ENCODE assay signal across 8 mouse cellular contexts in genomic region chr16:17124871-17125520, GRCm38 (mm10). TPM values are rescaled to one million over a fixed set of nuclear protein-coding genes. Genes with fewer than 3 reads are reported as not detected.
A peak's percentile ranks its signal among the peaks of the same experiment; 100 is the strongest.
DNase-seq lines count a peak whose midpoint lies in the region; ATAC-seq and TF ChIP-seq lines count a peak whose summit lies in the region.

2610318N02Rik (minus strand) TSS chr16:17125167.

- H3K4me2 ChIP-seq in forebrain, embryonic 13.5 days = peak within 1 kb of the TSS; percentile 86
- H3K4me2 ChIP-seq in lung, embryonic 16.5 days (ENCODE audit: low read depth, low read length) = peak within 1 kb of the TSS; percentile 85

- peaks cover 14% of the 10 kb centered on the region for H3K4me1 ChIP-seq in G1E (ENCODE audit: insufficient read depth, low read depth, low read length)
- peaks cover 42% of the 10 kb centered on the region for H3K4me1 ChIP-seq in forebrain, embryonic 13.5 days
- peaks cover 20% of the 10 kb centered on the region for H3K4me1 ChIP-seq in lung, embryonic 16.5 days (replicated peaks; ENCODE audit: control insufficient read depth, insufficient read depth, low read length)
- peaks cover 13% of the 10 kb centered on the region for H3K4me1 ChIP-seq in olfactory bulb, adult 2 months (ENCODE audit: control insufficient read depth, insufficient read depth, low read length)
- H3K4me1 ChIP-seq in thymus, adult 2 months (replicated peaks; ENCODE audit: control insufficient read depth, insufficient read depth, low read length) = peaks cover 18% of the 10 kb centered on the region

- peaks cover 12% of the 10 kb centered on the region for H3K27me3 ChIP-seq in G1E (ENCODE audit: insufficient read depth, low read length)
- no peaks in the 10 kb centered on the region for H3K27me3 ChIP-seq in forebrain, embryonic 13.5 days
- no peaks in the 10 kb centered on the region for H3K27me3 ChIP-seq in lung, embryonic 16.5 days (ENCODE audit: control insufficient read depth, insufficient read depth, low read depth, low read length)
- no peaks in the 10 kb centered on the region for H3K27me3 ChIP-seq in thymus, adult 2 months (ENCODE audit: control insufficient read depth, insufficient read depth, low read length)

- ATAC-seq in G1E (ENCODE audit: extremely low read depth, insufficient number of reproducible peaks, low FRiP score, poor library complexity, severe bottlenecking) = peak; percentile 86
- peak; percentile 93 for ATAC-seq in forebrain, embryonic 13.5 days
- peak; percentile 94 for ATAC-seq in lung, embryonic 16.5 days (ENCODE audit: low read depth)

- no peaks in the 10 kb centered on the region for H3K9me3 ChIP-seq in G1E (replicated peaks)
- H3K9me3 ChIP-seq in forebrain, embryonic 13.5 days (replicated peaks) = no peaks in the 10 kb centered on the region
- no peaks in the 10 kb centered on the region for H3K9me3 ChIP-seq in lung, embryonic 16.5 days (ENCODE audit: control insufficient read depth, low read length)

- under 1% methylated on average over 25 of the region's 25 CpGs for WGBS in forebrain, embryonic 13.5 days
- under 1% methylated on average over 25 of the region's 25 CpGs for WGBS in lung, embryonic 16.5 days
- whole genome bisulfite sequencing in olfactory bulb, adult 2 months = 1% methylated on average over 25 of the region's 25 CpGs
- WGBS in thymus, adult 2 months = under 1% methylated on average over 25 of the region's 25 CpGs

- H3K27ac ChIP-seq in forebrain, embryonic 13.5 days = peak within 1 kb of the TSS; percentile 74
- H3K27ac ChIP-seq in layer of hippocampus, adult 2 months = no peak within 1 kb of the TSS
- H3K27ac ChIP-seq in lung, embryonic 16.5 days (ENCODE audit: low read length) = peak within 1 kb of the TSS; percentile 69
- H3K27ac ChIP-seq in olfactory bulb, adult 2 months (ENCODE audit: insufficient read depth, low read depth, low read length) = no peak within 1 kb of the TSS
- no peak within 1 kb of the TSS for H3K27ac ChIP-seq in thymus, adult 2 months (ENCODE audit: control insufficient read depth, insufficient read depth, low read length)

- peaks cover 44% of the 10 kb centered on the region for H3K36me3 ChIP-seq in G1E (replicated peaks)
- H3K36me3 ChIP-seq in forebrain, embryonic 13.5 days (ENCODE audit: poor library complexity, severe bottlenecking) = peaks cover 16% of the 10 kb centered on the region
- peaks cover 6% of the 10 kb centered on the region; the same call in 1 of the 2 replicates for H3K36me3 ChIP-seq in lung, embryonic 16.5 days (ENCODE audit: control insufficient read depth, insufficient read depth, low read length)
- H3K36me3 ChIP-seq in thymus, adult 2 months (ENCODE audit: control insufficient read depth, insufficient read depth, low read length) = no peaks in the 10 kb centered on the region; the same call in 1 of the 2 replicates

- peak within 1 kb of the TSS; percentile 77 for H3K9ac ChIP-seq in forebrain, embryonic 13.5 days
- peak within 1 kb of the TSS; percentile 71 for H3K9ac ChIP-seq in lung, embryonic 16.5 days (ENCODE audit: low read length)

- DNase-seq in G1E (ENCODE audit: low spot score) = peak; percentile 83
- DNase-seq in c-Kit-positive CD71-positive TER-119-positive erythroid progenitor cells, embryonic 14.5 days (ENCODE audit: low spot score) = peak; percentile 87
- peak; percentile 79 for DNase-seq in heart, postnatal 4 days
- DNase-seq in layer of hippocampus, adult 2 months (ENCODE audit: low spot score in 2 of 2) = peak; percentile 34 to 49
- DNase-seq in thymus, adult 2 months = peak; percentile 83

- TF ChIP-seq POLR2A in olfactory bulb, adult 2 months (IDR thresholded peaks at IDR 0.05; ENCODE audit: insufficient read depth, low read depth, low read length) = no peak
- peak; percentile 61 for TF ChIP-seq POLR2A in thymus, adult 2 months (IDR thresholded peaks at IDR 0.05; ENCODE audit: control insufficient read depth, extremely low read depth, insufficient read depth, low read length, poor library complexity)

- peak within 1 kb of the TSS; percentile 68 for H3K4me3 ChIP-seq in G1E (ENCODE audit: low read depth, low read length)
- peak within 1 kb of the TSS; percentile 58 for H3K4me3 ChIP-seq in forebrain, embryonic 13.5 days
- H3K4me3 ChIP-seq in layer of hippocampus, adult 2 months = peak within 1 kb of the TSS; percentile 37
- peak within 1 kb of the TSS; percentile 62 for H3K4me3 ChIP-seq in lung, embryonic 16.5 days (ENCODE audit: low read length)
- H3K4me3 ChIP-seq in olfactory bulb, adult 2 months (ENCODE audit: insufficient read depth, low read depth, low read length) = peak within 1 kb of the TSS; percentile 43
- peak within 1 kb of the TSS; percentile 59 for H3K4me3 ChIP-seq in thymus, adult 2 months (ENCODE audit: control insufficient read depth, insufficient read depth, low read length)

- no peak for TF ChIP-seq CTCF in G1E (IDR thresholded peaks at IDR 0.05; ENCODE audit: low read depth, low read length)
- TF ChIP-seq CTCF in layer of hippocampus, adult 2 months (conservative IDR thresholded peaks at IDR 0.05) = no peak
- no peak for TF ChIP-seq CTCF in olfactory bulb, adult 2 months (IDR thresholded peaks at IDR 0.05; ENCODE audit: insufficient read depth, low read depth, low read length)
- no peak for TF ChIP-seq CTCF in thymus, adult 2 months (IDR thresholded peaks at IDR 0.05; ENCODE audit: borderline replicate concordance, control insufficient read depth, extremely low read depth, insufficient read depth, low read length, poor library complexity)

RNA-seq across cellular contexts. Expression of gene 2610318N02Rik, which starts in this region (rescaled TPM):
- total RNA-seq in G1E (2014; fragmentation: Nextera tagmentation) = 18.3 and 27.6 TPM in 2 replicates
- total RNA-seq in G1E (2017) = 8.8 and 10.6 TPM in 2 replicates
- 8.1 and 9.0 TPM in 2 replicates for polyA plus RNA-seq in G1E (2012)
- polyA plus RNA-seq in forebrain, embryonic 13.5 days (2015; fragmentation: Nextera tagmentation; extraction: Ambion mirVana) = 64.8 and 67.9 TPM in 2 replicates
- 1 to 10 TPM; 4.1 to 4.3 TPM for total RNA-seq in heart, postnatal 4 days (2021)
- 1 to 10 TPM in 1 of 2 experiments, under 1 TPM in 1; 0.76 to 1.8 TPM for total RNA-seq in layer of hippocampus, adult 2 months (2021)
- polyA plus RNA-seq in lung, embryonic 16.5 days (2015; fragmentation: Nextera tagmentation; extraction: Ambion mirVana) = 23.8 and 28.7 TPM in 2 replicates
- not detected in 2 replicates for polyA plus RNA-seq in olfactory bulb, adult 2 months (2012; ENCODE audit: insufficient read depth, insufficient read length, low replicate concordance, missing spikeins)
- 105 and 118 TPM in 2 replicates for polyA plus RNA-seq in thymus, adult 2 months (2012; rRNA removed)

Comparison
In these comparisons a context has a peak if more than half of its experiments do, and no peak if none do; other contexts are left out.
1. H3K27ac ChIP-seq: peak in forebrain, embryonic 13.5 days (single experiment) and lung, embryonic 16.5 days (single experiment); none in layer of hippocampus, adult 2 months (single experiment), olfactory bulb, adult 2 months (single experiment) and thymus, adult 2 months (single experiment).
2. Peak in every context shown above with its lines, with median percentiles within 50 percentile points of each other: ATAC-seq, DNase-seq and H3K4me3 ChIP-seq.